Mouse (Mus musculus) heart, embryonic 13.5 days (tissue): ENCODE data around the gene Ncbp3. TPM values are rescaled to one million over a fixed set of nuclear protein-coding genes. Genes with fewer than 3 reads are reported as not detected.
"Not testable (repeated sequence)": the region's sequence is repeated elsewhere in the genome, so short reads cannot be mapped to it uniquely, and the experiment has no call there.

Experiments
- ATAC-seq: fragments of 200-750 bp; cut with Nextera tagmentation; 2 replicates; pipeline ENCODE4 v1.8.0; 2017; ENCODE audit warnings: moderate TSS enrichment; ENCODE audit not compliant: insufficient number of reproducible peaks, low FRiP score, low TSS enrichment; ENCODE audit errors: extremely low read depth
- H3K27ac ChIP-seq: fragments of 300-500 bp; sonication (generic); replicated peaks from 2 replicates; pipeline ENCODE4 v1.5.1; 2015; ENCODE audit warnings: moderate library complexity, mild to moderate bottlenecking, inconsistent platforms
- H3K27me3 ChIP-seq: fragments of 300-500 bp; sonication (generic); replicated peaks from 2 replicates; pipeline ENCODE4 v1.6.1; 2015; ENCODE audit warnings: mild to moderate bottlenecking, inconsistent platforms
- H3K36me3 ChIP-seq: fragments of 300-500 bp; sonication (generic); 2 replicates; pipeline ENCODE4 v1.6.1; 2015; ENCODE audit warnings: mild to moderate bottlenecking, inconsistent platforms
- H3K4me1 ChIP-seq: fragments of 300-500 bp; sonication (generic); 2 replicates; pipeline ENCODE4 v1.6.1; 2015; ENCODE audit warnings: inconsistent platforms
- H3K4me2 ChIP-seq: fragments of 300-500 bp; sonication (generic); 2 replicates; pipeline ENCODE4 v1.6.1; 2015; ENCODE audit warnings: inconsistent platforms, mild to moderate bottlenecking, moderate library complexity
- H3K4me3 ChIP-seq: fragments of 300-500 bp; sonication (generic); 2 replicates; pipeline ENCODE4 v1.5.1; 2015; ENCODE audit warnings: moderate library complexity, mild to moderate bottlenecking, inconsistent platforms
- H3K9ac ChIP-seq: fragments of 300-500 bp; sonication (generic); 2 replicates; pipeline ENCODE4 v1.6.1; 2015; ENCODE audit warnings: inconsistent platforms, mild to moderate bottlenecking, moderate library complexity
- H3K9me3 ChIP-seq: fragments of 300-500 bp; sonication (generic); 2 replicates; pipeline ENCODE4 v1.6.1; 2016; ENCODE audit warnings: inconsistent platforms
- WGBS: fragments of 180-500 bp; shearing (Covaris S2); methylation state at CpG from one replicate; pipeline ENCODE4 v1.1.7; 2015; ENCODE audit warnings: mixed read lengths; 5-methylcytosine and 5-hydroxymethylcytosine counted together
- polyA plus RNA-seq: library from polyadenylated mRNA; unstranded; fragments of >200 nt; fragmentation: Nextera tagmentation; extraction: Ambion mirVana; gene quantifications from 2 replicates; pipeline ENCODE4 v1.2.1, GENCODE M21; 2015

Gene Ncbp3
- polyA plus RNA-seq, 1 experiment from 2014 or later, result 9.9 TPM

GRCm38 (mm10) chr11:73090283-73090682, 42.7 kb downstream of the Ncbp3 start, which contains the start of gene Itgae:
Gene Itgae, plus strand, starts transcription at chr11:73090583.
- no peak within 1 kb of the TSS for H3K27ac ChIP-seq
- H3K9me3 ChIP-seq, result no peaks in the 10 kb centered on the region
- peaks cover 36% of the 10 kb centered on the region for H3K4me1 ChIP-seq
- H3K9ac ChIP-seq, result no peak within 1 kb of the TSS
- 0 out of 2 replicates have a peak, but pooled peaks cover 4% of the 10 kb centered on the region for H3K36me3 ChIP-seq
- H3K27me3 ChIP-seq, result no peaks in the 10 kb centered on the region
- whole genome bisulfite sequencing, result 67% methylated on average over 4 of the region's 4 CpGs
- H3K4me3 ChIP-seq, result no peak within 1 kb of the TSS
- H3K4me2 ChIP-seq, result no peak within 1 kb of the TSS
- no peak for ATAC-seq

- no peak overlapping the region for H3K27ac ChIP-seq
- H3K27me3 ChIP-seq, result no peaks in the 10 kb centered on the region
- no peak overlapping the region for H3K9ac ChIP-seq
- no peaks in the 10 kb centered on the region for H3K9me3 ChIP-seq
- no peak overlapping the region for H3K4me3 ChIP-seq
- ATAC-seq, result no peak
- H3K4me2 ChIP-seq, result no peak overlapping the region
- WGBS, result 74% methylated on average over 2 of the region's 2 CpGs
- H3K36me3 ChIP-seq, result 0 out of 2 replicates have a peak, but pooled peaks cover 4% of the 10 kb centered on the region
- H3K4me1 ChIP-seq, result peaks cover 31% of the 10 kb centered on the region
Measured at GRCm38 (mm10) chr11:73090826-73091225, 43.2 kb downstream of the Ncbp3 start.

GRCm38 (mm10) chr11:73092057-73092456, 44.5 kb downstream of the Ncbp3 start:
- Histone ChIP-seq H3K36me3 (no peaks in the 10 kb centered on the region), H3K27me3 (no peaks in the 10 kb centered on the region), H3K9ac (no peak overlapping the region), H3K4me1 (peaks cover 19% of the 10 kb centered on the region), H3K4me3 (no peak overlapping the region), H3K9me3 (no peaks in the 10 kb centered on the region), H3K4me2 (no peak overlapping the region), H3K27ac (no peak overlapping the region)
- WGBS, result 70% methylated on average over 4 of the region's 4 CpGs
- no peak for ATAC-seq

- no peak overlapping the region for H3K9ac ChIP-seq
- H3K9me3 ChIP-seq, result no peaks in the 10 kb centered on the region
- WGBS, result 67% methylated on average over 7 of the region's 7 CpGs
- H3K27me3 ChIP-seq, result no peaks in the 10 kb centered on the region
- H3K4me3 ChIP-seq, result no peak overlapping the region
- peaks cover 11% of the 10 kb centered on the region for H3K4me1 ChIP-seq
- no peak overlapping the region for H3K27ac ChIP-seq
- no peak for ATAC-seq
- H3K4me2 ChIP-seq, result no peak overlapping the region
- H3K36me3 ChIP-seq, result no peaks in the 10 kb centered on the region
Measured at GRCm38 (mm10) chr11:73092877-73093276, 45.3 kb downstream of the Ncbp3 start.

DNA sequence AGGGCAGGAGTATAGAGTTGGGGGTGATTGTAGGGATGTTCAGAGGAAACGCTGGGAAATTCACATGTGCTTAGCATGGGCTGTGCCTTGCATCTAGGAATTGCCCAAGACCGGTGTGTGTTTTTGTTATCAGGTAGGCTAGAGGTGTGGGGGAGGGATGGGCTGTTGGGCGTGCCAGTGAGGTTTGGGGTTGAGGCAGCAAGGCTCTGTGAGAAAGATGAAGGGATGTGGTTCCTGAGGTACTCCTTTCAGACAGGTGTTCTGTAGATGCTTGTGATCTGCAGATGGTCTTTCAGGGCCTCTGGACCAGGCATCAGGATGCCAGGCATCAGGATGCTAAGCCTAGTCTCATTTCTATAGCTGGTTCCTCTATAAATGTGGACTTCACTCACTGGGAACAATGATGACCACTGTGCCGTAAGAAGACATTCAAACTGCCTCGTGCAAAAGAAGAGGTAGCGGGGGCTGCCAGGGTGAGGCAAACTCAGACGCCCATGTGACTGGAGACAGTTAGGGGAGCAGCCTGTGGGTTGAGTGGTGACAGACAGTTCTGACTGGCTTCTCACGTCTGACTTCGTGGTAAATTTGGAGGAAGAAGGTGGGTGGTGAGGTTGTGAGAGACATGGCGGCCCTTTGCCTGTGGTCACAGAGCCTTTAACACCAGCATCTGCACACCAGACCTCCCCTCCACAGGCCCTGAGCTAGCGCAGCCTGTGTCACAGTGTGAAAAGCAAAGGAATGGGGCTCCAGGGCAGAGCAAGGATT, 46.8 kb downstream of the Ncbp3 start:
- Histone ChIP-seq H3K4me1 (no peaks in the 10 kb centered on the region), H3K9ac (no peak overlapping the region), H3K36me3 (no peaks in the 10 kb centered on the region), H3K4me2 (no peak overlapping the region), H3K4me3 (no peak overlapping the region), H3K27ac (no peak overlapping the region), H3K27me3 (no peaks in the 10 kb centered on the region), H3K9me3 (no peaks in the 10 kb centered on the region)
- 61% methylated on average over 11 of the region's 11 CpGs for WGBS
- ATAC-seq, result no peak

DNA sequence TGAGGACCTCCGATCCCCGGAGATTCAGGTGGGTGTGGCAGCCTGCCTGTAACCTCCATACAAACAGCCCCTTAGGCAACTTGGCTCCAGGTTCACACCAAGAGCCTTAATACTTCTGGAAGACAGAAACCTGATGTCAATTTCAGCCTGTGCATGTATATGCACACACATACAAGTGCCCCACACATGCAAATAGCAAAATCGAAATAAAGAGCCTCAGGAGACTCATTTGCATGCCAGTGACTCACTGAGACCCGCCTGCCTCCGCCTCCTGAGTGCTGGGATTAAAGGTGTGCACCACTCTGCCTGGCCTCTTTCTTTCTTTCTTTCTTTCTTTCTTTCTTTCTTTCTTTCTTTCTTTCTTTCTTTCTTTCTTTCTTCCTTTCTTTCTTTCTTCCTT, 51.3 kb downstream of the Ncbp3 start:
- no peaks in the 10 kb centered on the region for H3K9me3 ChIP-seq
- no peaks in the 10 kb centered on the region for H3K36me3 ChIP-seq
- no peak overlapping the region for H3K27ac ChIP-seq
- H3K4me3 ChIP-seq, result no peak overlapping the region
- H3K9ac ChIP-seq, result no peak overlapping the region
- H3K27me3 ChIP-seq, result no peaks in the 10 kb centered on the region
- 64% methylated on average over 5 of the region's 5 CpGs for WGBS
- no peak for ATAC-seq
- no peak overlapping the region for H3K4me2 ChIP-seq
- no peaks in the 10 kb centered on the region for H3K4me1 ChIP-seq

DNA sequence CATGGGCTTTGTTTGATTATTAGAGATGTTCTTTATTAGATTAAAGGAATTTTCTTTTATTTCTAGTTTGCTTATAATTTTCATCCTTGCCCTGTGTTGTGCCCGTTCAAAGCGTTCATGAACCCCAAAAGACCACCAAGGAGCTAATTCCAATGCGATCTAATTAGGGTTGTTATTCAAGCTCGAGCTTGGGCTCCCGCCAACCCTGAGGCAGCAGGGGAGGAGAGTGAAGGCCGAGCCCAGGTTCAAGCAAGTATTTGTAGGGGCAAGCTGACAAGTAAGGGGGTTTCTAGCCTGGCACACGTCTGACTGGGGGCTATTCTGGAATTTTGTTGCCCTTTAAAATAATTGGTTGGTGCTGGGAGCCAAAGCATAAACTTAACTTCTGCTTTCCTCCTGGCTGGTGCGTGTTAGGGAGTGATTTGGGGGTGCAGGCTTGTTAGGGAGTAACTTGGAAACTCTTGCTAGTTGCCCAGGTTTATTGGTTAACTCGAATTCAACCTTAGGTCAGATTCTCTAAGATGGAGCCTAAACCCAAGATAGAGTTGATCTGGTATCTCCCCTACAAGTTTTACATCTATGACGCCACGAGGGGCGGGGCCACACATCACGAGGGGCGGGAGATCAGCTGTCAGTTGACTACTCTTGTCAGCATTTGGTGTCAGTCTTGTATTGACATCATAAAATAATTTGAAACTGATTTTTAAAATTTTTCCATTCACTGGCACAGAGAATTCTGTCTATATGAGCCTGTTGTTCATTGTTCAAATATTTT, 52.6 kb downstream of the Ncbp3 start:
- Histone ChIP-seq H3K27me3 (no peaks in the 10 kb centered on the region), H3K4me2 (no peak overlapping the region), H3K36me3 (no peaks in the 10 kb centered on the region), H3K9ac (no peak overlapping the region), H3K4me1 (no peaks in the 10 kb centered on the region), H3K4me3 (no peak overlapping the region), H3K27ac (no peak overlapping the region), H3K9me3 (no peaks in the 10 kb centered on the region)
- no peak for ATAC-seq
- WGBS, result 70% methylated on average over 14 of the region's 14 CpGs

GRCm38 (mm10) chr11:73101308-73101707, 53.7 kb downstream of the Ncbp3 start:
- Histone ChIP-seq H3K36me3 (no peaks in the 10 kb centered on the region), H3K4me1 (no peaks in the 10 kb centered on the region), H3K27ac (no peak overlapping the region), H3K9ac (no peak overlapping the region), H3K9me3 (no peaks in the 10 kb centered on the region), H3K4me3 (no peak overlapping the region), H3K4me2 (no peak overlapping the region), H3K27me3 (no peaks in the 10 kb centered on the region)
- no peak for ATAC-seq
- WGBS, result 44% methylated on average over 4 of the region's 4 CpGs

DNA sequence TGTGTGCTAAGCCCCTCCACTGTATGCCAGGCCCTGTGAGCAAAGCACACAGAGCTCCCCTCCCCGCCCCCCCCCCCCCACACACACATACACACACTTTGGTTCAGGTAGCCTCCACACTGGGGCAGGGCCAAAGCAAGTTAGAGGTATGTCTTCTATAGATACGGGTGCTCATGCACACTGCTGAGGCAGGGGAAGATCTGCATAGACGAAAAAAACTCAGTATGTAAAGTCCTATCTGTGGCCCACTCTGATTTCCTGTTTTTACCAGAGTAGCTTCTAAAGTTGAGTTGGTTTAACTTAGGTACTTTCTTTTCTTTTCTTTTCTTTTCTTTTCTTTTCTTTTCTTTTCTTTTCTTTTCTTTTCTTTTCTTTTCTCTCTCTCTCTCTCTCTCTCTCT, 57.7 kb downstream of the Ncbp3 start:
- Histone ChIP-seq H3K27me3 (no peaks in the 10 kb centered on the region), H3K4me2 (no peak overlapping the region), H3K9ac (no peak overlapping the region), H3K4me3 (no peak overlapping the region), H3K36me3 (no peaks in the 10 kb centered on the region), H3K9me3 (no peaks in the 10 kb centered on the region), H3K27ac (no peak overlapping the region), H3K4me1 (peaks cover 20% of the 10 kb centered on the region)
- WGBS, result 51% methylated on average over 3 of the region's 3 CpGs
- no peak for ATAC-seq

DNA sequence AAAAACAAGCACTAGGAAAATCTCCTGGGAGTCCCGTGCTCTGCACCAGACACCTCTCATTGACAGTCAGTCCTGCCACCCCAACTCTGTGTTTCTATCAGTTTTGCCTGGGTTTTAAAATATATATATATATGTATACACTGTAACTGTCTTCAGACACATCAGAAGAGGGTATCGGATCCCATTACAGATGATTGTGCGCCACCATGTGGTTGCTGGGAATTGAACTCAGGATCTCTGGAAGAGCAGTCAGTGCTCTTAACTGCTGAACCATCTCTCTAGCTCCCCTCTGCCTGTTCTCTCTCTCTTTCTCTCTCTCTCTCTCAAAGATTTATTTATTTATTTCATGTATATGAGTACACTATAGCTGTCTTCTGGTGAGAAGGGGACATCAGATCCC, 59.8 kb downstream of the Ncbp3 start:
- peaks cover 21% of the 10 kb centered on the region for H3K4me1 ChIP-seq
- H3K27ac ChIP-seq, H3K4me3 ChIP-seq, H3K36me3 ChIP-seq, H3K9me3 ChIP-seq, H3K4me2 ChIP-seq, ATAC-seq, H3K9ac ChIP-seq, H3K27me3 ChIP-seq: not testable (repeated sequence)
- 31% methylated on average over 3 of the region's 3 CpGs for WGBS

- Histone ChIP-seq H3K36me3 (no peaks in the 10 kb centered on the region), H3K4me3 (no peak overlapping the region), H3K27ac (no peak overlapping the region), H3K9me3 (no peaks in the 10 kb centered on the region), H3K4me1 (peaks cover 21% of the 10 kb centered on the region), H3K9ac (peak overlapping the region; percentile 26; the same call in 1 of the 2 replicates), H3K27me3 (no peaks in the 10 kb centered on the region; the same call in 1 of the 2 replicates), H3K4me2 (no peak overlapping the region)
- 61% methylated on average over 5 of the region's 5 CpGs for WGBS
- ATAC-seq, result no peak
Measured at GRCm38 (mm10) chr11:73108195-73108897, 60.8 kb downstream of the Ncbp3 start.
